Mouse (Mus musculus): ENCODE data around the gene Zscan4-ps3. TPM values are rescaled to one million over a fixed set of nuclear protein-coding genes. Genes with fewer than 3 reads are reported as not detected.
"Not testable (repeated sequence)": the region's sequence is repeated elsewhere in the genome, so short reads cannot be mapped to it uniquely, and the experiment has no call there.

Gene Zscan4-ps3
- total RNA-seq (2022): not detected

DNA sequence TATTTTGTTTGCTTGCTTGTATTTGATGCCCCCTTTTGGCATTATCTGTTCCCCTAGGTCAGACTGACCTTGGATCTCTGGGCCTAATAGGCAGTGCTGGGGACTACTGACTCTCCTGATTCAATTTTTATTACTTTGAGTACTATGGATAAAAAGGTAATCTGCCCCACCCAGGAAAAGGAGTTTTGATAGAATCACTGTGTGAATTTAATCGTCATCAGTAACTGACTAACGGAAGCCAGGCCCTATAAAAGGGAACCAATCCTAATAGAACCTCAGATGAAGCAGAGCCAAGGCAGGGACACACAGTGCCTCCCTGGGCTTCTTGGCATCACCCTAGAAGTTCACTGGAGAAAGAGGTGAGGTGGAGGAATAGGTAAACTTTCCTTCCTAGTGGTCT, at the start of gene Zscan4-ps3:
TSS of gene Zscan4-ps3 (plus strand) at position 301 of the 400 bp plus-strand sequence.
- DNase-seq (ENCODE audit: low spot score): not testable (repeated sequence)

DNA sequence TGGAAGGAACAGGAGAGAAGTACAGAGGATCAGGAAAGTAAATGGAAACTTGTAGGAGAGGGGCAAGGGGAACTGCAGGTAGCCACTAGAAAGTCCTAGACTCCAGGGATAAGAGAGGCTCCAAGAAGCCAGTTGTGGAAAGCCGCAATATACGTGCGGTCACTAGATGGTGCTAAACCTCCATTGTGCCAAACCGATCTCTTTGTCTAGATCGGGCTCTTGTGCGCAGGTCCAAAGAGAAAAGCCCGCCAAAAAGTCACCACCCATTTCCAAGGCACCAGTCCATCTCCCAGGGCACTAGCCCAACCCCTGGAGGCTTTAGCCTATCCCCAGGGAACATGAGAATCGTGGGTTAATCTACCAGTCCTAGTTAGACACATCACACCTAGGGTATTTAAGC, 8.0 kb downstream of the Zscan4-ps3 start:
- DNase-seq (ENCODE audit: low spot score): not testable (repeated sequence)

Other genes with a start within 250 kb of the Zscan4-ps3 start
- not detected for gene Zscan4f, start 211.4 kb upstream of the Zscan4-ps3 start, total RNA-seq (2022)
- gene Zscan4-ps2, start 95.0 kb upstream of the Zscan4-ps3 start, total RNA-seq (2022): not detected
- not detected for gene Vmn1r72, start 70.8 kb downstream of the Zscan4-ps3 start, total RNA-seq (2022)
- not detected for gene Vmn1r73, start 121.0 kb downstream of the Zscan4-ps3 start, total RNA-seq (2022)
- gene Vmn1r74, start 224.7 kb downstream of the Zscan4-ps3 start, total RNA-seq (2022): not detected

Data from heart, adult 8-10 months (tissue).